Mouse (Mus musculus): Measurements from ENCODE around the gene Ttc16. TPM values are rescaled to one million over a fixed set of nuclear protein-coding genes. Genes with fewer than 3 reads are reported as not detected.
A peak's percentile ranks its signal among the peaks of the same experiment; 100 is the strongest.

Gene Ttc16
- polyA plus RNA-seq, 1 experiment from 2014 or later, result 0.64 TPM

DNA sequence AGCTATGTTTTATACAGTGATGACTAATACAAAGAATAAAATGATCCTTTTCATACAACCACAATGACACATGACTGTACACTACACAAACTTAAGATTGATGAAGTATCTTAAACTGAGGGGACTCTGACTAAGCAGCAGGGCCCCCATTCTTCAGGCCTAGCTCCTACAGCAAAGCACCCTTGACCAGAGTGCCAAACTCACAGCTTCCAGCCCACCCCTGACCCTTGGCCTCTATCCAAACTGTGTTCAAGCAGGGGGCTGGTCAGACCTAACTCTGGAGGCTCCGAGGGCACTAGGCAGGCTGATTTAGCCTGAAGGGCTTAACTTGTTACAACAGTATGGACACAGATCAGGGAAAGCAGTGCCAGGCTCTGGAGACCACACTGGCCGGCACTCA lies 13.1 kb upstream of the Ttc16 start:
- H3K4me2 ChIP-seq (replicated peaks; ENCODE audit: low read depth, low read length), result no peak overlapping the region
- 33% methylated on average over 2 of the region's 2 CpGs for whole genome bisulfite sequencing
- no peak overlapping the region for H3K4me3 ChIP-seq (ENCODE audit: low read depth, low read length)
- no peaks in the 10 kb centered on the region; the same call in none of the 2 replicates for H3K36me3 ChIP-seq (ENCODE audit: control insufficient read depth, insufficient read depth, low read length)
- no peak for ATAC-seq (ENCODE audit: insufficient number of reproducible peaks, insufficient read depth, low FRiP score, low read depth)
- H3K27me3 ChIP-seq (ENCODE audit: control insufficient read depth, insufficient read depth, low read length), result no peaks in the 10 kb centered on the region
- H3K9ac ChIP-seq (replicated peaks; ENCODE audit: low read depth, low read length), result no peak overlapping the region
- no peaks in the 10 kb centered on the region for H3K4me1 ChIP-seq (ENCODE audit: control insufficient read depth, insufficient read depth, low read length)
- no peaks in the 10 kb centered on the region for H3K9me3 ChIP-seq (ENCODE audit: control insufficient read depth, low read depth, low read length)
- H3K27ac ChIP-seq (ENCODE audit: low read length), result no peak overlapping the region

DNA sequence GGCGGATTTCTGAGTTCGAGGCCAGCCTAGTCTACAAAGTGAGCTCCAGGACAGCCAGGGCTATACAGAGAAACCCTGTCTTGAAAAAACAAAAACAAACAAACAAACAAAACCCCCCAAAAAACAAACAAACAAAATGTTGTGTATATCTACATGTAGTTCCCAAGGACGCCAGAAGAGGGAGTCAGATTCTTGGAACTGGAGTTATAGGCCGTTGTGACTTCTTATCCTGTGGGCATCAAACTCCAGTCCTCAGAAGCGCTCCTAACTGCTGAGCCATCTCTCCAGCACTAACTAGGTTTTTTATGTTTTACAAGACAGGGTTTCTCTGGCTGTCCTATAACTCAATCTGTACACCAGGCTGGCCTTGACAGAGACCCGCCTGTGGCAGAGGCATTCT lies 11.7 kb upstream of the Ttc16 start:
- Histone ChIP-seq H3K4me3 (ENCODE audit: low read depth, low read length) (no peak overlapping the region), H3K36me3 (ENCODE audit: control insufficient read depth, insufficient read depth, low read length) (no peaks in the 10 kb centered on the region; the same call in 1 of the 2 replicates), H3K27ac (ENCODE audit: low read length) (no peak overlapping the region), H3K9ac (replicated peaks; ENCODE audit: low read depth, low read length) (no peak overlapping the region), H3K27me3 (ENCODE audit: control insufficient read depth, insufficient read depth, low read length) (no peaks in the 10 kb centered on the region), H3K9me3 (ENCODE audit: control insufficient read depth, low read depth, low read length) (no peaks in the 10 kb centered on the region), H3K4me1 (ENCODE audit: control insufficient read depth, insufficient read depth, low read length) (no peaks in the 10 kb centered on the region), H3K4me2 (replicated peaks; ENCODE audit: low read depth, low read length) (no peak overlapping the region)
- WGBS, result 68% methylated on average over 6 of the region's 6 CpGs
- no peak for ATAC-seq (ENCODE audit: insufficient number of reproducible peaks, insufficient read depth, low FRiP score, low read depth)

DNA sequence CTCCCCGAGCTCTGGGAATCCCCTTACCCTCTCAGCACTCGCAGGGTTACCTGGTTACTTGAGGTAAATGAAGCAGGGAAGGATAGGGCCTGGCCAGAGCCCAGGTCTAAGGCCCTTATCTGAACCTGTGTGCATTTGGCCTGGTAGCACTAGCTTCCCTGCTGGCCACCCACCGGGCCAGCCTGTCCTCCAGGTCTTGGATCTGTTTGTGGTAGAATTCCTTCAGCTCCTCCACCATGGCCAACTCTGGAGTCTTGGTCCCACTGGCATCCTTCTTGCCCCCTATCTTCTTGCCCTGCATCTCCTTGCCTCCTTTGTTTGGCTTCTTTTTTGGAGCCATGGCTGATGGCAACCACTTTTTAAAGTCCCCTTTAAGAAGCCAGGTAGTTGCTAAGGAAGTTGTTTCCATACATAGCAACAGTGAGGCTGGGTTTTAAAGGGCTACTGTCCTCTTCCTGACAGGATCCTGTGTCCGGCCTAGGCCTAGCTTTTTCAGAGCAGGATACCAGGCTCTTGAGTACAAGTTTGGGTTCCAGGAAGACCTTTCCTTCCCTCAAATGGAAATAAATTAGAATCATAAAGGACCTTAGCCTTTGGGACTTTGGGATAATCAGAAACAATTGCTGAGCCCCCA lies 8.7 kb upstream of the Ttc16 start, which contains the start of gene Cfap157:
Cfap157 (minus strand) TSS at position 381 of the 634 bp plus-strand sequence.
- Histone ChIP-seq H3K4me1 (ENCODE audit: control insufficient read depth, insufficient read depth, low read length) (no peaks in the 10 kb centered on the region), H3K9me3 (ENCODE audit: control insufficient read depth, low read depth, low read length) (no peaks in the 10 kb centered on the region), H3K4me3 (ENCODE audit: low read depth, low read length) (no peak within 1 kb of the TSS), H3K27me3 (ENCODE audit: control insufficient read depth, insufficient read depth, low read length) (no peaks in the 10 kb centered on the region), H3K4me2 (replicated peaks; ENCODE audit: low read depth, low read length) (no peak within 1 kb of the TSS), H3K9ac (replicated peaks; ENCODE audit: low read depth, low read length) (no peak within 1 kb of the TSS), H3K36me3 (ENCODE audit: control insufficient read depth, insufficient read depth, low read length) (no peaks in the 10 kb centered on the region), H3K27ac (ENCODE audit: low read length) (no peak within 1 kb of the TSS)
- WGBS, result 62% methylated on average over 4 of the region's 4 CpGs
- ATAC-seq (ENCODE audit: insufficient number of reproducible peaks, insufficient read depth, low FRiP score, low read depth), result no peak

DNA sequence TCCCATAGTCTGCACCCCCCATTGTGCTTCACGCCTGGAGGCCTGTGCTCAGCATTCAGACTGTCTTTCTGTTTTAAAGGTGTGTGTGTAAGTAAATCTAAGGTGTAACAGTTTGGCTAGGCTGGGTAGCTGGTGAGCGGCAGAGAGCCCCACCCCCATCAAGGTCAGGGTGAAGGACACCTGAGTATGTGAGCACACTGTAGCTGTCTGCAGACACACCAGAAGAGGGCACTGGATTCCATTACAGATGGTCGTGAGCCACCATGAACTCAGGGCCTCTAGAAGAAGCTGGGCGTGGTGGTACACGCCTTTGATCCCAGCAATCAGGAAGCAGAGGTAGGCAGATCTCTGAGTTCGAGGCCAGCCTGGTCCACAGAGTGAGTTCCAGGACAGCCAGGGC lies 6.3 kb upstream of the Ttc16 start:
- H3K27me3 ChIP-seq (ENCODE audit: control insufficient read depth, insufficient read depth, low read length), result no peaks in the 10 kb centered on the region
- no peak overlapping the region for H3K27ac ChIP-seq (ENCODE audit: low read length)
- no peak overlapping the region for H3K9ac ChIP-seq (replicated peaks; ENCODE audit: low read depth, low read length)
- no peaks in the 10 kb centered on the region for H3K36me3 ChIP-seq (ENCODE audit: control insufficient read depth, insufficient read depth, low read length)
- H3K4me3 ChIP-seq (ENCODE audit: low read depth, low read length), result no peak overlapping the region
- H3K4me1 ChIP-seq (ENCODE audit: control insufficient read depth, insufficient read depth, low read length), result no peaks in the 10 kb centered on the region
- H3K4me2 ChIP-seq (replicated peaks; ENCODE audit: low read depth, low read length), result no peak overlapping the region
- WGBS, result 69% methylated on average over 6 of the region's 6 CpGs
- H3K9me3 ChIP-seq (ENCODE audit: control insufficient read depth, low read depth, low read length), result no peaks in the 10 kb centered on the region
- no peak for ATAC-seq (ENCODE audit: insufficient number of reproducible peaks, insufficient read depth, low FRiP score, low read depth)

DNA sequence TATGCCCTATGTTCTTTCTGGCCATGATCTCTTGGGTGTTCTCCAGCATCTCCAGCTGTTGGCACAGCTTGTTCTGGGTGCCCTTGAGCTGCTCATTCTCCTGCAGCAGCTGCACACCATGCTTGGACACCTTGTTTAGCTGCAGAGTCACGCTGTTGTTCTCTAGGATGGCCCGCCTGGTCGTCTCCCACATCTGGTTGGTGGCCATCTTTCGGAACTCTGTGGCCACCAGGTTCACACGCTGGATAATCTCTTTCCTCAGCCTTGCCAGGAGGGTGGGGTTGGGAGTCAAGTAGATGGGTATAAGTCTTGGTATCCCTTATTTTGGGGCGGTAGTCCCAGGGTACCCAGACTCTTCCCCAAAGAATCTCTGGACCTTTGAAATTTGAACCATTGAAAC lies 4.3 kb upstream of the Ttc16 start:
- H3K4me3 ChIP-seq (ENCODE audit: low read depth, low read length), result no peak overlapping the region
- no peak overlapping the region for H3K4me2 ChIP-seq (replicated peaks; ENCODE audit: low read depth, low read length)
- no peak for ATAC-seq (ENCODE audit: insufficient number of reproducible peaks, insufficient read depth, low FRiP score, low read depth)
- H3K4me1 ChIP-seq (ENCODE audit: control insufficient read depth, insufficient read depth, low read length), result no peaks in the 10 kb centered on the region
- WGBS, result 90% methylated on average over 6 of the region's 6 CpGs
- H3K27me3 ChIP-seq (ENCODE audit: control insufficient read depth, insufficient read depth, low read length), result no peaks in the 10 kb centered on the region
- no peak overlapping the region for H3K9ac ChIP-seq (replicated peaks; ENCODE audit: low read depth, low read length)
- no peaks in the 10 kb centered on the region for H3K36me3 ChIP-seq (ENCODE audit: control insufficient read depth, insufficient read depth, low read length)
- H3K9me3 ChIP-seq (ENCODE audit: control insufficient read depth, low read depth, low read length), result no peaks in the 10 kb centered on the region
- H3K27ac ChIP-seq (ENCODE audit: low read length), result no peak overlapping the region

DNA sequence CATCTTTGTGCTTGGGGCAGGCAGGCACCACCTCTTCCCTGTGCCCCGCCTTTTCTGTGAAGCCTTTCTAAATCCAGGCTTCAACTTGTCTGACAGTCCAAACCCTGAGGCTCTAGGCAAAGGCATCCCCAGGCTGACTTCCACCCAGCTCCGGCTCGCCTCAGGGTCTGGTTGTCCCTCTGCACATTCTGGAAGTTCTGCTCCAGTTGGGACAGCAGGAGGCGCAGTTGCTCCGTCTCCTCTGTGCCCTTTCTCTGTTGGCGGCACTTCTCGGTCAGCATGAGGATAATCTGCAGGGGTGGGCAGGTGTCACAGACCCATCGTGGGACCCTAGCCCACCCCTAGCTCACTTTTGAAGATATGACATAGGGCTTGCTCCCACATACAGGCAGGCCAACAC lies 3.7 kb upstream of the Ttc16 start:
- 12% methylated on average over 8 of the region's 8 CpGs for WGBS
- no peak for ATAC-seq (ENCODE audit: insufficient number of reproducible peaks, insufficient read depth, low FRiP score, low read depth)
- no peak overlapping the region for H3K4me3 ChIP-seq (ENCODE audit: low read depth, low read length)
- no peaks in the 10 kb centered on the region for H3K4me1 ChIP-seq (ENCODE audit: control insufficient read depth, insufficient read depth, low read length)
- no peaks in the 10 kb centered on the region for H3K9me3 ChIP-seq (ENCODE audit: control insufficient read depth, low read depth, low read length)
- 0 out of 2 replicates have a peak overlapping the region, but pooled peaks have one; percentile 18 for H3K9ac ChIP-seq (replicated peaks; ENCODE audit: low read depth, low read length)
- H3K27ac ChIP-seq (ENCODE audit: low read length), result no peak overlapping the region
- H3K4me2 ChIP-seq (replicated peaks; ENCODE audit: low read depth, low read length), result no peak overlapping the region
- no peaks in the 10 kb centered on the region for H3K36me3 ChIP-seq (ENCODE audit: control insufficient read depth, insufficient read depth, low read length)
- no peaks in the 10 kb centered on the region for H3K27me3 ChIP-seq (ENCODE audit: control insufficient read depth, insufficient read depth, low read length)

DNA sequence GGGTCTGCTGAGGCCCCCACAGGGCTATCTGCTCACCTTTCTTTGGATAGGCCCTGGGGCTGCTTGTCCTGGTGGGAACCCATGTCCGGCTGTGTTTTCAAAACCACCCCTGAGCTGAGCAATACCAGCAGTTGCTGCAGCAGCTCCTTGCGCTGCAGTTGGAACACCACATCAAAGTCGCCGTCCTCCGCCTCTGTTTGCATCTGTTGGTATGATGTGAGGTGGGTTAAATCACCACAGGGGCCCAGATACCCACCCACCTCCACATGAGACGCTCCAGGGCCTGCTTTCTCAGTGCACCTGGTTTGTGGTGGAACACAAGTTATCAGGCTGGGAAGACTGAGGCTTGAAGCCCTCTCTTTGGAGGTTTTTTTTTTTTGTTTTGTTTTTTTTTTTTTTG lies 2.6 kb upstream of the Ttc16 start:
- Histone ChIP-seq H3K4me1 (ENCODE audit: control insufficient read depth, insufficient read depth, low read length) (no peaks in the 10 kb centered on the region), H3K9ac (replicated peaks; ENCODE audit: low read depth, low read length) (no peak overlapping the region), H3K27me3 (ENCODE audit: control insufficient read depth, insufficient read depth, low read length) (no peaks in the 10 kb centered on the region), H3K4me3 (ENCODE audit: low read depth, low read length) (no peak overlapping the region), H3K4me2 (replicated peaks; ENCODE audit: low read depth, low read length) (no peak overlapping the region), H3K36me3 (ENCODE audit: control insufficient read depth, insufficient read depth, low read length) (no peaks in the 10 kb centered on the region), H3K27ac (ENCODE audit: low read length) (no peak overlapping the region), H3K9me3 (ENCODE audit: control insufficient read depth, low read depth, low read length) (no peaks in the 10 kb centered on the region)
- 90% methylated on average over 6 of the region's 6 CpGs for WGBS
- no peak for ATAC-seq (ENCODE audit: insufficient number of reproducible peaks, insufficient read depth, low FRiP score, low read depth)

DNA sequence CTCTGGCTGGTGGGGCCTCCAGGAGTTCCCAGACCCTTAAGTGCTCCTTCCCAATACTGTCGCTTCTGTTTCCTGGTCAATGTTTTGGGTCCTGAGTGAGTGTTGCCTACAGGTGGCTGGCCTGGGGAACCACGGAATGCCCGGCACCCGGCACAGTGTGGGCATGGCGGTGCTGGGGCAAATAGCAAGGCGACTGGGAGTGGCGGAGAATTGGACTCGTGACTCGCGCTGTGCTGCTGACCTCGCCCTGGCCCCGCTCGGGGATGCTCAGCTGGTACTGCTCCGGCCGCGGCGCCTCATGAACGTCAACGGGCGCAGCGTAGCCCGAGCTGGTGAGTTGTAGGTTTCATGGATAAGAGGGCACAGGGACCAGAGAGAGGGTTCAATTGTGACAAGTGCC lies 759 bp upstream of the Ttc16 start:
- H3K27me3 ChIP-seq (ENCODE audit: control insufficient read depth, insufficient read depth, low read length), result no peaks in the 10 kb centered on the region
- peak overlapping the region; percentile 76 for H3K4me2 ChIP-seq (replicated peaks; ENCODE audit: low read depth, low read length)
- no peaks in the 10 kb centered on the region for H3K9me3 ChIP-seq (ENCODE audit: control insufficient read depth, low read depth, low read length)
- 24% methylated on average over 22 of the region's 22 CpGs for WGBS
- H3K9ac ChIP-seq (replicated peaks; ENCODE audit: low read depth, low read length), result 0 out of 2 replicates have a peak overlapping the region, but pooled peaks have one; percentile 10
- H3K36me3 ChIP-seq (ENCODE audit: control insufficient read depth, insufficient read depth, low read length), result no peaks in the 10 kb centered on the region
- no peak for ATAC-seq (ENCODE audit: insufficient number of reproducible peaks, insufficient read depth, low FRiP score, low read depth)
- H3K4me3 ChIP-seq (ENCODE audit: low read depth, low read length), result peak overlapping the region; percentile 51
- H3K4me1 ChIP-seq (ENCODE audit: control insufficient read depth, insufficient read depth, low read length), result no peaks in the 10 kb centered on the region
- H3K27ac ChIP-seq (ENCODE audit: low read length), result no peak overlapping the region

Data from stomach, embryonic 14.5 days (tissue).